Mouse (Mus musculus) kidney, adult 18-20 months (tissue): Measurements from ENCODE around the gene Tent5c.
"Not testable (repeated sequence)": the region's sequence is repeated elsewhere in the genome, so short reads cannot be mapped to it uniquely, and the experiment has no call there.

ENCODE experiments used
- DNase-seq: peaks from one replicate; pipeline ENCODE4 v3.0.0; 2021

The Tent5c gene

GRCm38 (mm10) chr3:100436756-100437155 lies 52.4 kb downstream of the Tent5c start:
- DNase-seq: no peak

GRCm38 (mm10) chr3:100431705-100432104 lies 57.4 kb downstream of the Tent5c start:
- no peak for DNase-seq

- no peak for DNase-seq
These were observed 58.4 kb downstream of the Tent5c start for GRCm38 (mm10) chr3:100430731-100431130.

- DNase-seq: no peak
These were observed 59.0 kb downstream of the Tent5c start for GRCm38 (mm10) chr3:100430101-100430500.

GRCm38 (mm10) chr3:100429667-100430066 lies 59.5 kb downstream of the Tent5c start:
- DNase-seq: no peak

GRCm38 (mm10) chr3:100427548-100427947 lies 61.6 kb downstream of the Tent5c start:
- DNase-seq: no peak

- peak; percentile 49 for DNase-seq
These were observed 66.5 kb downstream of the Tent5c start for GRCm38 (mm10) chr3:100422392-100423167.

GRCm38 (mm10) chr3:100421354-100421753 lies 67.8 kb downstream of the Tent5c start:
- no peak for DNase-seq

GRCm38 (mm10) chr3:100420691-100421056 lies 68.5 kb downstream of the Tent5c start:
- DNase-seq: no peak

GRCm38 (mm10) chr3:100419962-100420690 lies 69.0 kb downstream of the Tent5c start:
- DNase-seq: no peak

- DNase-seq: peak; percentile 28
These were observed 70.7 kb downstream of the Tent5c start for GRCm38 (mm10) chr3:100418387-100418786.

- peak; percentile 18 for DNase-seq
These were observed 71.3 kb downstream of the Tent5c start for GRCm38 (mm10) chr3:100417772-100418311.

- no peak for DNase-seq
These were observed 73.5 kb downstream of the Tent5c start for GRCm38 (mm10) chr3:100415671-100416070.

- DNase-seq: not testable (repeated sequence)
These were observed 75.5 kb downstream of the Tent5c start for GRCm38 (mm10) chr3:100413586-100413985.

- no peak for DNase-seq
These were observed 77.2 kb downstream of the Tent5c start for GRCm38 (mm10) chr3:100411945-100412344.

GRCm38 (mm10) chr3:100409280-100409679 lies 79.8 kb downstream of the Tent5c start:
- no peak for DNase-seq

GRCm38 (mm10) chr3:100408351-100409043 lies 80.6 kb downstream of the Tent5c start:
- no peak for DNase-seq

- no peak for DNase-seq
These were observed 86.5 kb downstream of the Tent5c start for GRCm38 (mm10) chr3:100402656-100403055.
